Mouse (Mus musculus): Measurements from ENCODE around the gene Nrxn3. TPM values are rescaled to one million over a fixed set of nuclear protein-coding genes. Genes with fewer than 3 reads are reported as not detected.
A peak's percentile ranks its signal among the peaks of the same experiment; 100 is the strongest.

Nrxn3 gene
- polyA plus RNA-seq, 1 experiment from 2014 or later: 29.2 TPM

GRCm38 (mm10) chr12:88860397-88860796, 137.7 kb downstream of the Nrxn3 start:
- Histone ChIP-seq H3K4me1 (ENCODE audit: control insufficient read depth, insufficient read depth, low read length) (no peaks in the 10 kb centered on the region), H3K36me3 (ENCODE audit: control insufficient read depth, insufficient read depth, low read length) (no peaks in the 10 kb centered on the region), H3K4me3 (ENCODE audit: low read depth, low read length) (no peak overlapping the region), H3K9ac (ENCODE audit: low read length) (no peak overlapping the region), H3K27ac (ENCODE audit: low read depth, low read length) (no peak overlapping the region), H3K9me3 (ENCODE audit: control insufficient read depth, low read length) (no peaks in the 10 kb centered on the region), H3K27me3 (ENCODE audit: control insufficient read depth, insufficient read depth, low read length) (no peaks in the 10 kb centered on the region), H3K4me2 (ENCODE audit: low read depth) (no peak overlapping the region)
- whole genome bisulfite sequencing: 56% methylated on average over 4 of the region's 4 CpGs
- ATAC-seq (ENCODE audit: insufficient read depth, low FRiP score, low TSS enrichment) (no peak), DNase-seq (ENCODE audit: low spot score) (no peak)

GRCm38 (mm10) chr12:88863069-88863468, 140.4 kb downstream of the Nrxn3 start:
- Histone ChIP-seq H3K4me2 (ENCODE audit: low read depth) (no peak overlapping the region), H3K4me3 (ENCODE audit: low read depth, low read length) (no peak overlapping the region), H3K4me1 (ENCODE audit: control insufficient read depth, insufficient read depth, low read length) (no peaks in the 10 kb centered on the region), H3K27me3 (ENCODE audit: control insufficient read depth, insufficient read depth, low read length) (no peaks in the 10 kb centered on the region), H3K27ac (ENCODE audit: low read depth, low read length) (no peak overlapping the region), H3K9me3 (ENCODE audit: control insufficient read depth, low read length) (no peaks in the 10 kb centered on the region), H3K36me3 (ENCODE audit: control insufficient read depth, insufficient read depth, low read length) (no peaks in the 10 kb centered on the region), H3K9ac (ENCODE audit: low read length) (no peak overlapping the region)
- 76% methylated on average over 4 of the region's 4 CpGs for WGBS
- DNase-seq (ENCODE audit: low spot score) (no peak), ATAC-seq (ENCODE audit: insufficient read depth, low FRiP score, low TSS enrichment) (no peak)

- no peaks in the 10 kb centered on the region for H3K36me3 ChIP-seq (ENCODE audit: control insufficient read depth, insufficient read depth, low read length)
- no peak overlapping the region for H3K9ac ChIP-seq (ENCODE audit: low read length)
- no peak overlapping the region for H3K4me3 ChIP-seq (ENCODE audit: low read depth, low read length)
- no peak overlapping the region for H3K4me2 ChIP-seq (ENCODE audit: low read depth)
- no peak overlapping the region for H3K27ac ChIP-seq (ENCODE audit: low read depth, low read length)
- DNase-seq (ENCODE audit: low spot score) (no peak), ATAC-seq (ENCODE audit: insufficient read depth, low FRiP score, low TSS enrichment) (no peak)
- H3K9me3 ChIP-seq (ENCODE audit: control insufficient read depth, low read length): no peaks in the 10 kb centered on the region
- no peaks in the 10 kb centered on the region for H3K4me1 ChIP-seq (ENCODE audit: control insufficient read depth, insufficient read depth, low read length)
- no peaks in the 10 kb centered on the region for H3K27me3 ChIP-seq (ENCODE audit: control insufficient read depth, insufficient read depth, low read length)
Observed at GRCm38 (mm10) chr12:88868288-88868687, 145.6 kb downstream of the Nrxn3 start.

GRCm38 (mm10) chr12:88897331-88897730, 174.7 kb downstream of the Nrxn3 start:
- 75% methylated on average over 1 of the region's 1 CpGs for WGBS
- 0 out of 2 replicates have a peak, but pooled peaks cover 4% of the 10 kb centered on the region for H3K4me1 ChIP-seq (ENCODE audit: control insufficient read depth, insufficient read depth, low read length)
- H3K4me2 ChIP-seq (ENCODE audit: low read depth): no peak overlapping the region
- H3K27me3 ChIP-seq (ENCODE audit: control insufficient read depth, insufficient read depth, low read length): no peaks in the 10 kb centered on the region
- no peaks in the 10 kb centered on the region for H3K36me3 ChIP-seq (ENCODE audit: control insufficient read depth, insufficient read depth, low read length)
- ATAC-seq (ENCODE audit: insufficient read depth, low FRiP score, low TSS enrichment) (no peak), DNase-seq (ENCODE audit: low spot score) (no peak)
- H3K27ac ChIP-seq (ENCODE audit: low read depth, low read length): no peak overlapping the region
- no peaks in the 10 kb centered on the region for H3K9me3 ChIP-seq (ENCODE audit: control insufficient read depth, low read length)
- no peak overlapping the region for H3K9ac ChIP-seq (ENCODE audit: low read length)
- H3K4me3 ChIP-seq (ENCODE audit: low read depth, low read length): no peak overlapping the region

- WGBS: 36% methylated on average over 7 of the region's 7 CpGs
- H3K36me3 ChIP-seq (ENCODE audit: control insufficient read depth, insufficient read depth, low read length): no peaks in the 10 kb centered on the region
Observed at GRCm38 (mm10) chr12:88900014-88900727, 177.5 kb downstream of the Nrxn3 start.

GRCm38 (mm10) chr12:88900728-88901080, 178.0 kb downstream of the Nrxn3 start:
- 0 out of 2 replicates have a peak, but pooled peaks cover 4% of the 10 kb centered on the region for H3K4me1 ChIP-seq (ENCODE audit: control insufficient read depth, insufficient read depth, low read length)
- no peak overlapping the region for H3K4me2 ChIP-seq (ENCODE audit: low read depth)
- 0% methylated on average over 1 of the region's 1 CpGs for WGBS
- DNase-seq (ENCODE audit: low spot score) (no peak), ATAC-seq (ENCODE audit: insufficient read depth, low FRiP score, low TSS enrichment) (no peak)
- no peaks in the 10 kb centered on the region for H3K9me3 ChIP-seq (ENCODE audit: control insufficient read depth, low read length)
- no peak overlapping the region for H3K4me3 ChIP-seq (ENCODE audit: low read depth, low read length)
- H3K27ac ChIP-seq (ENCODE audit: low read depth, low read length): no peak overlapping the region
- H3K27me3 ChIP-seq (ENCODE audit: control insufficient read depth, insufficient read depth, low read length): no peaks in the 10 kb centered on the region
- no peak overlapping the region for H3K9ac ChIP-seq (ENCODE audit: low read length)
- H3K36me3 ChIP-seq (ENCODE audit: control insufficient read depth, insufficient read depth, low read length): no peaks in the 10 kb centered on the region

More at GRCm38 (mm10) chr12:88900014-88900727, 177.5 kb downstream of the Nrxn3 start:
- H3K4me3 ChIP-seq (ENCODE audit: low read depth, low read length): no peak overlapping the region
- H3K4me1 ChIP-seq (ENCODE audit: control insufficient read depth, insufficient read depth, low read length): 0 out of 2 replicates have a peak, but pooled peaks cover 4% of the 10 kb centered on the region
- no peak overlapping the region for H3K9ac ChIP-seq (ENCODE audit: low read length)
- peak; percentile 83 for ATAC-seq (ENCODE audit: insufficient read depth, low FRiP score, low TSS enrichment)
- peak; percentile 17 for DNase-seq (ENCODE audit: low spot score)
- H3K27me3 ChIP-seq (ENCODE audit: control insufficient read depth, insufficient read depth, low read length): no peaks in the 10 kb centered on the region
- no peaks in the 10 kb centered on the region for H3K9me3 ChIP-seq (ENCODE audit: control insufficient read depth, low read length)
- peak overlapping the region; percentile 54; the same call in 1 of the 2 replicates for H3K27ac ChIP-seq (ENCODE audit: low read depth, low read length)
- H3K4me2 ChIP-seq (ENCODE audit: low read depth): no peak overlapping the region

- Histone ChIP-seq H3K36me3 (ENCODE audit: control insufficient read depth, insufficient read depth, low read length) (no peaks in the 10 kb centered on the region), H3K4me1 (ENCODE audit: control insufficient read depth, insufficient read depth, low read length) (no peaks in the 10 kb centered on the region), H3K27me3 (ENCODE audit: control insufficient read depth, insufficient read depth, low read length) (no peaks in the 10 kb centered on the region), H3K4me2 (ENCODE audit: low read depth) (no peak overlapping the region), H3K4me3 (ENCODE audit: low read depth, low read length) (no peak overlapping the region), H3K9me3 (ENCODE audit: control insufficient read depth, low read length) (no peaks in the 10 kb centered on the region), H3K27ac (ENCODE audit: low read depth, low read length) (no peak overlapping the region), H3K9ac (ENCODE audit: low read length) (no peak overlapping the region)
- DNase-seq (ENCODE audit: low spot score) (peak; percentile 76), ATAC-seq (ENCODE audit: insufficient read depth, low FRiP score, low TSS enrichment) (peak; percentile 94)
- 17% methylated on average over 2 of the region's 2 CpGs for WGBS
Observed at GRCm38 (mm10) chr12:88910761-88911160, 188.1 kb downstream of the Nrxn3 start.

- 64% methylated on average over 2 of the region's 2 CpGs for WGBS
- DNase-seq (ENCODE audit: low spot score) (no peak), ATAC-seq (ENCODE audit: insufficient read depth, low FRiP score, low TSS enrichment) (no peak)
- Histone ChIP-seq H3K4me3 (ENCODE audit: low read depth, low read length) (no peak overlapping the region), H3K27me3 (ENCODE audit: control insufficient read depth, insufficient read depth, low read length) (no peaks in the 10 kb centered on the region), H3K9ac (ENCODE audit: low read length) (no peak overlapping the region), H3K36me3 (ENCODE audit: control insufficient read depth, insufficient read depth, low read length) (no peaks in the 10 kb centered on the region), H3K4me2 (ENCODE audit: low read depth) (no peak overlapping the region), H3K27ac (ENCODE audit: low read depth, low read length) (no peak overlapping the region), H3K9me3 (ENCODE audit: control insufficient read depth, low read length) (no peaks in the 10 kb centered on the region), H3K4me1 (ENCODE audit: control insufficient read depth, insufficient read depth, low read length) (no peaks in the 10 kb centered on the region)
Observed at GRCm38 (mm10) chr12:88916752-88917151, 194.1 kb downstream of the Nrxn3 start.

GRCm38 (mm10) chr12:88924896-88925295, 202.2 kb downstream of the Nrxn3 start:
- ATAC-seq (ENCODE audit: insufficient read depth, low FRiP score, low TSS enrichment) (no peak), DNase-seq (ENCODE audit: low spot score) (no peak)
- H3K27me3 ChIP-seq (ENCODE audit: control insufficient read depth, insufficient read depth, low read length): no peaks in the 10 kb centered on the region
- H3K9ac ChIP-seq (ENCODE audit: low read length): no peak overlapping the region
- no peaks in the 10 kb centered on the region for H3K36me3 ChIP-seq (ENCODE audit: control insufficient read depth, insufficient read depth, low read length)
- no peaks in the 10 kb centered on the region for H3K9me3 ChIP-seq (ENCODE audit: control insufficient read depth, low read length)
- 77% methylated on average over 3 of the region's 3 CpGs for WGBS
- no peak overlapping the region for H3K27ac ChIP-seq (ENCODE audit: low read depth, low read length)
- no peak overlapping the region for H3K4me3 ChIP-seq (ENCODE audit: low read depth, low read length)
- no peak overlapping the region for H3K4me2 ChIP-seq (ENCODE audit: low read depth)
- H3K4me1 ChIP-seq (ENCODE audit: control insufficient read depth, insufficient read depth, low read length): no peaks in the 10 kb centered on the region
